Mouse (Mus musculus) megakaryocyte, adult 5-6 weeks (primary cell): ENCODE measurements around the gene Gabpb1. TPM values are rescaled to one million over a fixed set of nuclear protein-coding genes. Genes with fewer than 3 reads are reported as not detected.
"Not testable (repeated sequence)": the region's sequence is repeated elsewhere in the genome, so short reads cannot be mapped to it uniquely, and the experiment has no call there.

ENCODE experiments used
- ATAC-seq: 2 replicates; pipeline ENCODE4 v1.8.0; 2016; ENCODE audit warnings: mild to moderate bottlenecking, inconsistent platforms; ENCODE audit not compliant: poor library complexity, severe bottlenecking
- total RNA-seq, 2 experiments: library from RNA; stranded (forward) in 1 of 2; stranded (reverse) in 1 of 2; fragments of 153-499, 151-499 nt in 1 of 2; fragments of 221-1000, 200-1000 nt in 1 of 2; gene quantifications; 2 replicates each; pipeline versions ENCODE4 v1.2.3 to v1.2.4; 2015 to 2017

Gabpb1 gene
- total RNA-seq, 2 experiments from 2014 or later = 23.5 to 34.7 TPM

GRCm38 (mm10) chr2:126646461-126646860, 29.7 kb downstream of the Gabpb1 start:
- ATAC-seq = peak; percentile 66

- ATAC-seq = no peak
Observed at GRCm38 (mm10) chr2:126644768-126645167, 31.4 kb downstream of the Gabpb1 start.

- ATAC-seq = no peak
Observed at GRCm38 (mm10) chr2:126640298-126640697, 35.8 kb downstream of the Gabpb1 start.

GRCm38 (mm10) chr2:126635939-126636823, 40.0 kb downstream of the Gabpb1 start:
- peak; percentile 94 for ATAC-seq

GRCm38 (mm10) chr2:126633165-126633564, 43.0 kb downstream of the Gabpb1 start:
- ATAC-seq = no peak

GRCm38 (mm10) chr2:126628455-126628995, 47.6 kb downstream of the Gabpb1 start:
- no peak for ATAC-seq

GRCm38 (mm10) chr2:126623138-126623537, 53.0 kb downstream of the Gabpb1 start:
- ATAC-seq = no peak

GRCm38 (mm10) chr2:126622455-126622854, 53.7 kb downstream of the Gabpb1 start:
- ATAC-seq = no peak

GRCm38 (mm10) chr2:126619249-126619704, 56.9 kb downstream of the Gabpb1 start, which contains the start of gene Hdc:
Gene Hdc, minus strand, starts transcription at chr2:126619299.
- ATAC-seq = peak; percentile 31; the same call in 1 of the 2 replicates

GRCm38 (mm10) chr2:126618470-126619179, 57.5 kb downstream of the Gabpb1 start:
- peak; percentile 80 for ATAC-seq

- no peak for ATAC-seq
Observed at GRCm38 (mm10) chr2:126615355-126615754, 60.8 kb downstream of the Gabpb1 start.

- not testable (repeated sequence) for ATAC-seq
Observed at GRCm38 (mm10) chr2:126609600-126609999, 66.5 kb downstream of the Gabpb1 start.

- 0 out of 2 replicates have a peak, but pooled peaks have one; percentile 12 for ATAC-seq
Observed at GRCm38 (mm10) chr2:126607553-126608203, 68.5 kb downstream of the Gabpb1 start.

- ATAC-seq = no peak
Observed at GRCm38 (mm10) chr2:126606688-126607062, 69.5 kb downstream of the Gabpb1 start.

GRCm38 (mm10) chr2:126606061-126606687, 70.0 kb downstream of the Gabpb1 start:
- peak; percentile 77 for ATAC-seq

GRCm38 (mm10) chr2:126601918-126602600, 74.1 kb downstream of the Gabpb1 start:
- peak; percentile 60 for ATAC-seq

GRCm38 (mm10) chr2:126600533-126600932, 75.6 kb downstream of the Gabpb1 start:
- peak; percentile 42 for ATAC-seq

GRCm38 (mm10) chr2:126599005-126599404, 77.1 kb downstream of the Gabpb1 start:
- ATAC-seq = no peak

GRCm38 (mm10) chr2:126598359-126598758, 77.8 kb downstream of the Gabpb1 start:
- ATAC-seq = no peak
